Mouse (Mus musculus) T-helper 17 cell (primary cell): ENCODE results near the gene Ninl.

Source experiments
- in situ Hi-C, 2 experiments: fragments of 300-600 bp; cut with MboI, MseI; formaldehyde crosslinking; loops; 1 replicate in 1 of 2; 2 replicates in 1 of 2; pipeline ENCODE4 v1.15.1; 2025; ENCODE audit warnings: high pct_unique_total_duplicates in 2 of 2

Ninl gene

DNA sequence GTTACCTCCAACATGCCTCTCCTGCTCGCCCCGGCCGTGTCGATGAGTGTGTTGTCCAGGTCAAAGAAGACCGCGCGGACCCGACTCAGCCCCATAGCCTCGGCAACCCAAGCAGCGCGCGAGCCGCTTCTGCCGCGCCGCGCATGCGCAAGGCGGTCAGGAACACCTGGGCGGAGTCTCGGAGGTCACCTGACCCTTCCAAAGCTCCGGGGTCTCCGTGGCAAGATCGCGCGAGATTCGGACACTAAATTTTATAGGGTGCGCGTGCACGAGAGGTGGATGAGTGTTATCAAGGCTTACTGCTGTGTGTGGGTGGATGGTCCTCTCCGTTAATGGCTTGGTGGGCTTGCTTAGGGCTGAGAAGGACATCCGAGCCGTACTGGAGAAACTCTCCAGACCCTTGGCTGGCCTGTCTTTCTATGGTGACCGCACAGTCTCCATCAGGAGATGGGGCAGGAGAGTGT, at the start of gene Ninl, which contains the start of gene Nanp:
Gene Ninl (minus strand): TSS at position 151 of the 464 bp plus-strand sequence.
Gene Nanp (minus strand): TSS at position 167 of the 464 bp plus-strand sequence.
- in situ Hi-C loops, result loop anchor here in 1 of 2 experiments (25.0 kb wide), 1 partner anchor 902 kb away; the partner anchor contains the start of gene Zfp120

DNA sequence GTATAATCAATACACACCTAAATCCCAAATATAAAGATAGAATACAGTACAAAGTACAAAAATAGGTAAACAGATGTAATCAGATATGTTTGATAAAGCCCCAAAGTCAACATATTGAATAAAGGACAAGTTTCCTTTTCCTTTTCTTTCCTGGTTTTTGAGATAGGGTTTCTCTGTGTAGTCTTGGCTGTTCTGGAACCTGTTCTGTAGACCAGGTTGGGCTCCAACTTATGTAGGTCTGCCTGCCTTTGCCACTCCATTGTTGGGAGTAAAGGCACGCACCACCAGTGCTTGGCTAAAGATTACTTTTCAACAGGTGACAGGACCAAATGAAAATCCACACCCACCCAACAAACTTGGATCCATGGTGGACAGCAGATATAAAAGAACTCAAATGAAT, 17.5 kb upstream of the Ninl start:
- in situ Hi-C loops, result no loop called here

DNA sequence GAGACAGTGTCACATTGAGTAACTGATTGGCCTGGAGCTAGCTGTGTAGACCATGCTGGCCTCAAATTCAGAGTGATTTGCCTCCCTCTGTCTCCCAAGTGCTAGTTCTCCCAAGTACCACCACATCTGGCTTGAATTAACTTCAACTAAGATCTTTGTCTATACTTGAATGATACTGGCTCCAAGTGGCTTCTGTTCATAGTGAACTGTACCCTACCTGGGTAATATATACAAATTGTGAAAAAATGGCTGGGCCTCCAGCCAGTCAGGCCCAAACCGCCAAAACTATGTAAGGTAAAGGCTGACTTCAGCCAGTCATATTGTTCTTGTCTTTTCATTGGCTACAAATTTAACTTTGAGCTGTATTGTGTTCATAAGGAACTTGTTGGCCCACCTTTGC, 1.2 kb upstream of the Ninl start:
- in situ Hi-C loops, result loop anchor here in 1 of 2 experiments (5.0 to 25.0 kb wide), 2 partner anchors 688 to 903 kb away; partner anchors contain the start of gene Zfp120

DNA sequence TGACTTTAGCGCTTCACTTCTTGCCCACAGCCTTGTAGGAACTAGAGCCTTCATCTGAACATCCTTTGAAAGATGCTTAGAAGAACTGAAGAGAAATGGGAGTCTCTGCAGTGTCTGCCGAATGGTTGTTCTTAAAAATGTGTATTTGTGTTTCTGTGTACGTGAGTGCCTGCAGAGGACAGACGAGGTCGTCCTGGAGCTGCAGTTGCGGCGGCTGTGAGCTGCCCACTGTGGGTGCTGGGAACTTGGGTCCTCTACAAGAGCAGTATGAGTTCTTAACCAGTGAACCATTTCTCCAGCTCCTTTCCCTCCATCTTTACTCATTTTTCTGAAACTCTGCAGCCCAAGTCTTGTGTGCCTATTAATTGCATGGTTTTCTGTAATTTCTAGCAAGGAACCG, 544 bp upstream of the Ninl start:
- in situ Hi-C loops, result loop anchor here in 1 of 2 experiments (5.0 to 25.0 kb wide), 2 partner anchors 687 to 902 kb away; partner anchors contain the start of gene Zfp120

DNA sequence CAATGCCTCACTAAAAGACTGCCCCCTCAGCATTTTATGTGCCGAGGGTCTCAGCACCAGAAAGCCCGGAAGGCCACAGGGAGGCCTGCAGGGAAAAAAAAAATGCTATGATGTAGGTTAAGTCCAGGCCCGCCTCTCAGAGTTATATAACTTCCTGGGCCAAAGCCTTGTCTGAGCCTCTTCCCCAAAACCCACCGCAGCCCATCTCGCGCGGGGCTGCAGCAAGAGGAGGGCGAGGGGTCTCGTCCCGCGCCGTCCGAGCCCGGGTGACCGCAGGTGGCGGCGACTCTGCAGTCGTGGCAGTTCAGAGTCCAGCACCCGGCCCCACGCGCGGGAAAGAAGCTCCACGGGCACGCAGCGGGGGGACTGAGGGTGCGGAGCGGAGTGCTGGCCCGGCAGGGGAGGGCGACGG, 365 bp downstream of the Ninl start:
- in situ Hi-C loops, result loop anchor here in 1 of 2 experiments (25.0 kb wide), 1 partner anchor 902 kb away; the partner anchor contains the start of gene Zfp120

DNA sequence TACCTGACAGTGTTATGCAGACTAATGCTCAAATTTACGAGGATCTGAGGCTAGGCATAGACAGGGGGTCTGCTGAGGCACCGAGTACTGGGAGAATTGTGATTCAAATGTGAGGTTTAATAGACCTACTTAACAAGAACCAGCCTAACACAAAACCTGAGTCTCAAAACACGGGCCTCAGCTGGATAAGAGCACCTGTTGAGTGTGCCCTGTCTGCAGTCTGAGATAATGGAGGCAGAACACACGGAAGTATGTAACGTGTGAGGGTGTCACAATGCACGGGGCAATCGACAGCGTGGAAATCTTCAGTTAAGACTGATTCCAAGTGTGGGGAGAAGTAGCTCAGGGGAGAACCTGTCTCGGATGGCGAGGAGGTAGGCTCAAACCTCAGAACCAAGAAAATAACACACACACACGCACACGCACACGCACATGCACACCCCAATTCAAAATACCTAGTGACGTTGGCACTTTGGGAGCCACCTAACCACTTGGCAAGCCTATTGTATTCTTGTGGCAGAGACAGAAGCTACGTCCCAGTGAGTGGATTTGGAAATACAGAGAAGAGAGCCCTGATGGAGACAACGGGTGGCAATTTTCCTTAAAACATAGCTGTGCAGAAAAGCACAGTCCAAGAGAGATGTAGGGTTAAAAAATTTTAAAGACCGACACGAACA, 1.2 kb downstream of the Ninl start:
- in situ Hi-C loops, result loop anchor here in 1 of 2 experiments (25.0 kb wide), 1 partner anchor 901 kb away; the partner anchor contains the start of gene Zfp120

DNA sequence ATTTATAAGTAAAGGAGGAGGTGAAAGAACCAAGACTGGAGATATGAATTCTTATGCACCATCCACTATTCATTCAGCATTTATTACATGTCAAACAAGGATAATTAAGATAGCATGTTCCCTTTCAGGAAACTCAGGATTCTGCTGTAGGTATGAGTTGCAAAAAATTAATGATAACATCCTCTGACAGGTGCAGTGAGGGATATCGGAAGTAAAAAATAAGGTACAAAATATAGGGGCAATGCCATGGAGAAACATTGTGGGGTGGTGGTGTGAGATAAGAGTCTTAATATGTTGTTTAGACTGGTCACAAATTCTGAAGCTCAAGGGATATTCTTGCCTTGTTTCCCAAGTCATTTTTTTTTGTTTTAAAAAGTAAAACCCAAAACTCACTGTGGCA, 1.9 kb downstream of the Ninl start:
- in situ Hi-C loops, result loop anchor here in 1 of 2 experiments (25.0 kb wide), 1 partner anchor 900 kb away; the partner anchor contains the start of gene Zfp120

DNA sequence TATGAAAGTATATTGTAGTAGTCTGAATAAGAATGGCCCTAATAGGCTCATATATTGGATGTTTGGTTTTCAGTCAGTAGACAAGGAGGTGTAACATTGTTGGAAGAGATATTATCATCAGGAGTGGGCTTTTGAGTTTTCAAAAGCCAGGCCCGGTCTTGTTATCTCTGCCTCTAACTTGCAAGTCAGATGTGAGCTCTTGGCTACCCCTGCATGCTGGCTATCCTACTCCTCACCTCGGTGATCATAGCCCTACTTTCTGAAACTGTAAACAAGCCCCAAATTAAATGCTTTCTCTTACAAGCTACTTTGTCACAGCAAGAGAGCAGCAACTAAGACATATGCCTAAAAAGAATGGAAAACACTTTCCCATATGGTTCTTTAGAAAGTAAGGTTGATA, 2.5 kb downstream of the Ninl start:
- in situ Hi-C loops, result loop anchor here in 1 of 2 experiments (25.0 kb wide), 1 partner anchor 899 kb away; the partner anchor contains the start of gene Zfp120

DNA sequence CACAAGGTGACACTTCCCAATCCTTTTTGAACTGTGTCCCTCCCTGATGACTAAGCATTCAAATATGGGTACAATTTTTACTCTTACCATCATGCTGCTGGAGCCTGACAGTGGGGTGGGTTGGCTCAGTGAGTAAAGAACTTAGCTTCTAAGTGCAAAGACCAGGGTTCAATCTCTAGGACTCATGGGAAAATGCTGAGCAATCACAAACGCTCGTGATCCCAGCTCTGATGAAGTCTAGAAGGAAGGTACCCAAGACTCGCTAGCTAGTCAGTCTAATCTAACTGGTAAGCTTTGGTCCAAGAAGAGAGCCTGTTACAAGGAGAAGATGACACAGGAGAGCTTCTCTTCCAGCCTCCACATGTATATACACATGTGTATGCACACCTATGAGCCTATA, 4.7 kb downstream of the Ninl start:
- in situ Hi-C loops, result loop anchor here in 1 of 2 experiments (25.0 kb wide), 1 partner anchor 897 kb away; the partner anchor contains the start of gene Zfp120

DNA sequence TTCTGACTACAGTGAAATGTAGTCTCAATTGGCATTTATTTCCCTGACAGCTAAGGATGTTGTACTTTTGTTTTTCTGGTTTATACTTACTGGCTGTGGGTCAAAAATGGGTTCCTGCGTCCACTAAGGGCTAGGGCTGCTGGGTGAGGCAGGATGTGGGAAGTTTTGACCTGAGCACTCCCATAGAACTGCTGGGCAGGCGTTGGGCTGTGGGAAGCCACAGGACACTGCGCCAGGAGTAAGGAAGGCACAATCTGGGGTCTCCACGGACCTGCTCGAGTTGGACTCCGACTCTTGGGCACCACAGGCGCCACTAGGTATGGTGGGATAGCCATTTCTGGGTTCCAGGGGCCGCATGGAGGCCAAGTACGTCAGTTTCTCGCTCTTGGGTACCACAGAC, 18.0 kb downstream of the Ninl start:
- in situ Hi-C loops, result loop anchor here in 1 of 2 experiments (10.0 kb wide), 1 partner anchor 1394 kb away; the partner anchor contains the start of genes 6820408C15Rik and Zcchc3

DNA sequence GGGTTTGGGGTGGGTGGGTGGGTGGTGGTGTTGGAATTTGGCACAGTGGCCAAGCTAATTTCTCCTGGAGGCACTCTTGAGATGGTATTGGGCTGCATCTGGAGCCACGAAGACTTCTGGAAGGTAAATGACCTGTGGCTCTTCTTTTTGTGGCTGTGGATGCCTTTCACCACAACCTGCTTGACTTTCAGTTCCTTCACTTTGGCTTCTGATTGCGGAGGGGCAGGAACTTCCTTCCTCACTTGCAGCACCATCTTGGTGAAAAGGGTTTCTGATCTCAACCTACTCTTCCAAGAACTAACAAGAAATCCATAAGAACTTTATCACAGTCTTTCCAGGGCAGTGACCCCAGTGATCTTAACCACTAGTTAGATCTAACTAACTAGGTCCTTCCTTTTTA, 23.9 kb downstream of the Ninl start:
- in situ Hi-C loops, result no loop called here

DNA sequence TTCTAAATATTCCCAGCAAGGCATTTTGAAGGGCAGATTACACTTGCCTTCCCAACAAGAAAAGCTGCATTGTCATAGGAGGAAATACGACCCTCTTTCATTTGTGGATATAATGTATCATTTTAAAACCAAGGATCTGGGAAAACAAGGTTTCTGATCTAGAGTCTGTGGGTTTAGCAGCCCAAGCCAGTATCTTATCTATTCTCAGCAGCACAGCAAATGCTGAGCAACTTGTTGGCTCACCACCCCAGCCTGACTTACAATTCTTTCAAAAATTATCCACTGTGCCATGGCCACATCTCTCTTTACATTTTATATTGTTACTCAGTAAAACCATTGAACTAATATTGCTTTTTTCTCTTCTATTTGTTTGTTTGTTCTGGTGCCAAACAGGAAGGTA, 27.9 kb downstream of the Ninl start:
- in situ Hi-C loops, result no loop called here

DNA sequence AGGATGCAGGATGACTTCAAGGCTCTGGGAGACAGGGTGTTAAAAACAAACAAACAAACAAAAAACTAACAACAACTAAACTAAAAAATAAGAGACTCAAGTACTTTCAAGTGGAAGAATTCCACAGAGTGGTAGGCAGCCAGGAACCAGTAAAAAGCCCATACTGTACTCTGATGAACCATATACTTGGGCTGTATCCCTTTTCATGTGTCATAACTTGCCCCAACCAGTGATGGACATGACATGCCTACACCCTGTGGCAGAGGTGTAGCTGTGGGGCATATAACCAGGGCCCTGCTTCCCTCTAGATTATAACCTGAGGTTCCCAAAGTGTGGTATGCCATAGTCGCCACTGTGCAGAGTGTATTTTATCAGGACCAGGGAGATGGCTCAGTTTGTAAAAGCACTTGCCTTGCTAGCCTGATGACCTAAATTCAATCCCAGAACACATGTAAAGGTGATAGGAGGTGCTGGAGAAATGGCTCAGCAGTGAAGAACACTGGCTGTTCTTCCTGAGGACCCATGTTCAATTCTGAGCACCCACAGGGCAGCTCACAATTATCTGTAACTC, 29.6 kb downstream of the Ninl start:
- in situ Hi-C loops, result loop anchor here in 1 of 2 experiments (10.0 kb wide), 1 partner anchor 335 kb away; no protein-coding TSS in a partner anchor

DNA sequence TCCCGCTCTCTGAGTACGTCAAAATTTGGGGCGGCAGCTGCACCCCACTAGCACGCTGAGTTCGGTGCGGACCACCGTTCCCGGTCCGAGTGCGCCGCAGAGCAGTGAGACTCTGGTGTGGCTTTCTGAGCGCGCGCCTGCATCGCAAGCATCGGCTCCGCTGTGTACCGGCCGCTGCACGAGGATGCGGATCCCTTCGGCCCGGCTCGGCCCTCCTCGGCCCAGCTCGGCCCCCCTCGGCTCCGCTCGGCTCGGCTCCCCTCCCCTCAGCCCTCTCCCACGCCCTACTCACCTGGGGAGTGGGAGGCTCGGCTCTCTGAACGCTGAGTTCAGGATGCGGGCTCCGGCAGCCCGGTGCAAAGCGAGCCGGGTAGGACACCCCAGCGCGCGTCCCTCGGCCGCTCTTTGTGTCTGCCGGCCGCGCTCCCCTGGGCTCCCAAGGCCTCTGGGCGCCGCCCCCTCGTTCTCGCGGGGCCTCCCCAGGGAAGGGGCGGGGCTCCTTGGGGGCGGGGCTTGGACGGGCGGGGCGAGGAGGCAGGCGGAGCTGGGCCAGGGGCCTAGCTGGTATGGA, 30.2 kb downstream of the Ninl start:
- in situ Hi-C loops, result loop anchor here in 1 of 2 experiments (10.0 kb wide), 1 partner anchor 334 kb away; no protein-coding TSS in a partner anchor

DNA sequence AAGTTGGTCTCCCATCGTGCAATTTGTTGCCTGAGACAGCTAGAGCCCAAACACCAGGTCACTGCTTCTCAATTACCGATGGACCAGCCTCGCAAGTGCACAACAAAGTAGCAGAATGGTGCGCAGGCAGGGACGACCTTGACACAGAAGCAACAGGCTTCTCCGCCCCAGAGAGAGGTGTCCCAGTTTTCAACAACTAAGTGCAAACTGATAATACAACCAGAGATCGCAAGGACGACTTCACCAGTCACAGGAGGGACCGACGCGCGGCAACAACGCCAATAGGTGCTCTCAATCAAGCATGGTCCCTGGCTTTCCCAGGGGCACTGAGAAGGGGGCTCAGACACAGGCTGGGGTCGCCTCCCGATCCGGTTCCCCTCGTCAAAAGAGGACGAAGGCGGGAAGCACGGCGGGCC, 30.7 kb downstream of the Ninl start:
- in situ Hi-C loops, result loop anchor here in 1 of 2 experiments (10.0 kb wide), 1 partner anchor 334 kb away; no protein-coding TSS in a partner anchor

DNA sequence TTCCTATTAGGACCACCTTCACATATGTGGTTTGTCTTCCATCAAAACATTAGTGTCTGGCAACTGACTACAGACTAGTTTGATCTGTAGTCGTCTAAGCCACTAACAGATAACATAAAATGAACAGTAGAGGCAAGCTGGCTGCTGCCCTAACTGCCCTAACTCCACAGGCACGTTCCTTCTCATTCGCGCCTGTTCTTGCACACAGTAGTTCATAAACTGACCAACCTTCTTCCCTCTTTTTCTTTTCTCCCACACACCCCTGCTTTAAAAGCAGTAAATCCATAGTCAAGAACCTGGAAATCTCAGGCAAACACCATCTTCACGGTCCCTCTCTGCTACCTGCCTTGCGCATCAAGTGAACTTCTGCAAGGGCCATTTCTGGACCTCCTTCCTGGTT, 31.2 kb downstream of the Ninl start:
- in situ Hi-C loops, result loop anchor here in 1 of 2 experiments (10.0 kb wide), 1 partner anchor 333 kb away; no protein-coding TSS in a partner anchor

DNA sequence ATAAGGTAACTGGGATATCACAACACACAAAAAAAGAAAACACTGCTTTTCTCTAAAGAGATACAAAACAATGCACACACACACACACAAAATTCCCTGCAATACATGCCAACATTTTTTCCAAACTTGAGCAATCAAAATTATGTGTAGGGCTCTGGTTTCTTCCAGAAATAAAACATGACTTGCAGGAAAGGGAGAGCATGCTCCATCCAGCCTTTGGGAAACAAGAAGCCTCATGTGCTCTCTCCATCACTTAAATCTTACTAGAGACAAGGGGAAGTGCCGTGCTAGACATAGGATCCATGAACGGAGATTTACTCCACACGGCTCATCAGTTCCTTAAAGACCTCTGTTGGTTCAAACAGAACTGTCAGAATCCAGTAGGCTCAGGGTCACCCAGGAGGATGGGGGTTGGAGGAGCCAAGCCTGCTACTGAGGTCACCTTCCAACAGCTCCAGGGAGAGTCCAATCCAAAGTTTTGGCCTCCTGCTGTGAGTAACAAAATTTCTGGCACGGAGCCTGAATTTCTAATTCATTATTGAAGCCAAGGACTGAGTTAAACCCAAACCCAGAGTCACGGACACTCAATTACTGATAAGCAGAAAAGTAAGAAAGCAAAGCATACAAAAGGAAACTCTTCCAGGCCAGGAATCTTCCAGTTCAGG, 32.8 kb downstream of the Ninl start:
- in situ Hi-C loops, result loop anchor here in 1 of 2 experiments (10.0 kb wide), 1 partner anchor 332 kb away; no protein-coding TSS in a partner anchor

DNA sequence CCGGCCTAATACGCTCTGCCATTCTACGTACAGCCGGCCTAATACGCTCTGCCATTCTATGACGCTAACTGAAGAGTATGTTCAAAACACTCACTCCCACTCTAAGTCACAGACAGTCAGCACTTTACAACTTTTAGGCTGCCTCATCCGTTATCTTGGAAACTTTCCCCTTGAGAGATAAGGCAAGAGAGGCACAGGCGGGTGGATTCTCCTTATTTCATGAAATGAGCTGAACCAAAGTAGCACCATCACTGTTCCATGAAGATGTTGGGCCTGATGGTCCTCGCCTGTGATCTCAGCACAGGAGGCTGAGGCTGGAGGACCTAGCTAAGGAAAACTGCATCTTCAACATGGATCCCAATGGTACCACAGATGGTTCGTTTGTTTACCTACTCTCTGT, 34.8 kb downstream of the Ninl start:
- in situ Hi-C loops, result loop anchor here in 1 of 2 experiments (10.0 kb wide), 1 partner anchor 330 kb away; no protein-coding TSS in a partner anchor

DNA sequence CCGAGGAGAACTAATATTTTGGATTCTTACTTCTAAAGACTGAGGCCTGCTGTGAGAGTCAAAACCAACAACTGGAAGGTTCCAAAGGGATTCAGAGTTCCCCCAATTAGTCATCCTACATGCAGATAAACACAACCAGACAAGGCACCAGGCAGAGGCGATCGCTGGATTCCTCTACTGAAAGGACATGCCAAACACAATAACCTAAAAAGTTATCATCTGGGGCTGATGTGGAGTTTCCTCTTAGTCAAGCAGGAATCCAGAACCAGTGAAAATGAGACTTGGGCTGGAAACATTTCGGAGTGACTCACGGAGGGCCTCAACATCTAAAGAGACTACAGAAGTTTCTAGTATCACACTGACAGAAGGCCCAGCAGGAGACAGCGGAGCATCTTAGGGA, 35.4 kb downstream of the Ninl start:
- in situ Hi-C loops, result loop anchor here in 1 of 2 experiments (10.0 kb wide), 1 partner anchor 329 kb away; no protein-coding TSS in a partner anchor

DNA sequence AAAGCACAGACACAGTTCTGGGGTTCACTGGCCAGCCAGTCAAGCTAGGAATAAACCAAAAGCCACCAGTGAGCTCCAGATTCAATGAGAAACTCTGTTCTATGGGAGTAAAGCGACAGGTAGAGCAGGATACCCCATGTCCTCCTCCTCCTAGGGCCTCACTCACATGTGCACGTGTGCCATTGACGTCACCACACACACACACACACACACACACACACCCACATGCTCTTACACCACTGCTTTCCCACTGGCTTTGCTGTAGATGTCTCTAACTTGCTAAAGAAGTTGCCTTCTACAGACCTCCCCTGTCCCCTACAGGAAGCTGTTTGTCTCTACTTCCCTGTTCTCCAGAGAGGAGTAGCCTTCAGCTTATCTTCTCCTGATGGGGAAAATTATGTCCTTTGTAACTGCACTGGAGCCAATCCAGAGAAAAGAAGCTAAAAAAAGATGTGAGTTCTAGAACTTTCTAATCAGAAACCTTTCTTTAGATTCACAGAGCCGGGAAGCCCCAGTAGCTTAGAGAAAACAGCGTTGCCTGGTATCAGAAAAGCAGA, 37.5 kb downstream of the Ninl start:
- in situ Hi-C loops, result loop anchor here in 1 of 2 experiments (10.0 kb wide), 1 partner anchor 327 kb away; no protein-coding TSS in a partner anchor
